Mouse (Mus musculus) T-helper 1 cell (primary cell): ENCODE measurements around the gene Tspan5.

Experiments
- in situ Hi-C: fragments of 300-600 bp; cut with MboI, MseI; formaldehyde crosslinking; loops from one replicate; pipeline ENCODE4 v1.15.1; 2025; ENCODE audit warnings: high pct_unique_total_duplicates

Tspan5 gene

DNA sequence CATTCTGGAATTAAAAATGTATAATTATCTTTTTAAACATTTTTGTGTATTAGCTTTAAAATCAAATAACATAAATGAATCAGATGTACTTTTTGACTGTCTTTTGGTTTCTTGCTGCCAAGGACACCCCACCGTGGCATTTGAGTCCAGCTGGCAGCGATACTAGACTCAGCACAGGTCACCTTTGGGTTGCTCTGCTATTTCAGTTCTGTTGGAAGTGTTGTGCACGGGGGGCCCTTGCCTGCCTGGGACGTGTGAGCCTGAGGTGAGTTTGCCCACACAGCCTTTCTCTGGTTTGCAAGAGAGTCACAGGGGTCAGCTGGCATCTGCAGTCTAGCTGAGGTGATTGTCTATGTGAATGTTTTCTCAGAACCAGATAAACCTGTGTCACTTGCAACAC, 65.8 kb downstream of the Tspan5 start:
- in situ Hi-C loops: no loop called here

DNA sequence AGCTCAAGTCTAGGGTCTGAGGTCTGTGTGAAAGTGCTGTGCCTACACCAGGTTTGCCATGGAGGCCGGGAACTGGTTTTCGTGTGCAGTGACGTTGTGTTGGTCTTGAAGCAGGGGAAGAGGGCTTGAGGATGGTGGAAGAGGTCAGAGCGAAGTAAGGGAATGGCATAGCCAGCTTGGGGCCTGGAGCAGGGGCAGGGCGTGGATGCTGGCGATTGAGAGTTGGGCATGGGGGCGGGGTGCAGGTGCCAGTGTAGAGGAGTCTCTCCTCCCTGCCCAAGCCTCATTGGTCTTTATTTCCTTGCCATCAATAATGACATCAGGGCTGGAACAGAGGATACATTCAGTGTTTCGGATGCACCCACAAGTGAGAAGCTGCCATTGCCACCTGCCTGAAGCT, 67.5 kb downstream of the Tspan5 start:
- in situ Hi-C loops: no loop called here

- in situ Hi-C loops: no loop called here
Measured at GRCm38 (mm10) chr3:138812565-138812964, 70.6 kb downstream of the Tspan5 start.

DNA sequence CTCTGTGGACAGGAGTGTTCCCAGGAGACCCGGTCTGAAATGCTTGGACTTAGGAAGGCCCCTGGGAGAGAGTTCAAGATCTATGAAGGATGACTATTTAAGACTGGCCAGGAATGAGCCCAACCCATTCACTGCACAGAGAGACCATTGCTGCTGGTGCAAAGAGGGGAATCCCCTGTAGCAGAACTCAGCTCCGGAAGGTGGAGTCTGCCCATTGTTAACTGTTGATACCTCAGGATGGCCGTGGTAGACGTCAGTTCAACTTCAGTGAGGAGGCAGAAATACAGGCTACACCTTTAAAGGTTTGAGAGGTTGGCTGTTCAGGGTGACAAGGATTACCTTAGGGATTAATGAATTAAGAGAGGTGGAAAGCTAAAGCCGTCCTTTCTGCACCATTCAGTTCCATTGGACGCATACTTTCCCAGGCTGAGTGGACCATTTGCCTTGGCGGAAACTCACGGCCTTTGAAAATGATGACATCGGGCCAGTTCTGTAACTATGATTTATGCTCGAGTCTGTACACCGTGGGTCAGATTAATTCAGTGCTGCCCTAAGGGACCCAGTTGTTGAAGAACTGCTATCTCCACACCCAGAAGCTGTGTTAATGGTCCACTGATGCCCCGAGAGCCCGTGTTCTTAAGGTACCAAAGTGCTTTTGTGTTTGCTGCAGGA, 71.3 kb downstream of the Tspan5 start:
- in situ Hi-C loops: no loop called here

GRCm38 (mm10) chr3:138814457-138814856, 72.5 kb downstream of the Tspan5 start:
- in situ Hi-C loops: no loop called here

GRCm38 (mm10) chr3:138815127-138815837, 73.3 kb downstream of the Tspan5 start:
- in situ Hi-C loops: no loop called here

DNA sequence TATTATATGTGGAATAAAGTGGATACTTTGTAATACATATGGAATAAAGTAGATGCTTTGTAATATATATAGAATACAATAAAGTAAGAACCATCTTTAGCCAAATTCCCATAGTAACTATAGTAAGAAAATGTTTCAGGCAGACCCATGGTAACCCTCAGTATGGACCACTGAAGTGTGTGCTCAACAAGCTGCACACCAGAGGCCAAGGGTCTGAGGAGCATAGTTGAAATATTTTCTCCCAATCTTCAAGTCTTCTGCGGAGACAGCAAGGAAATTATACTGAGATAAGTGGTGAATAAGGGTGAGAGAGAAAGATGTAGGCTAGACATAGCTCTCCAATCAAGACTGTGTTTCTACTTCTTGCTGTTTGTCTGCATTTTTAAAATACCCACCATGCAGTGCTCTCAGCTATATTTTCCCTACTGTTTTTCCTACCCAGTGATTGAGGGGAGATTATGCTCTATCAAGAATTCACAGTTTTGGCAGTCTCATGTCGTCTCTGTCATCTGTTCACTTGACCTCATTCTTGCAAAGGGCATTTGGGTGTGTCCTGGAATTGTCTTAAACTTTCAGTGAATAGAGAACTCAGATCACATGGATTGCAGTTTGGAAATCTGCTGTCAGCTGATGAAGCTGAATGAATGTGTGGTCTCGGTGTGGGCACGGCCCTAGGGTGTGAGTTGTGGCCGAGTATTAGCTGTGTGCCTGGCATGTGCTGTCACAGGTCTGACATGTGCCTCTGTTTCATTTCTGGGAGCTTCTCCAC, 75.1 kb downstream of the Tspan5 start:
- in situ Hi-C loops: no loop called here

- in situ Hi-C loops: no loop called here
Measured at GRCm38 (mm10) chr3:138819862-138820261, 77.9 kb downstream of the Tspan5 start.

- in situ Hi-C loops: no loop called here
Measured at GRCm38 (mm10) chr3:138820296-138820695, 78.3 kb downstream of the Tspan5 start.

DNA sequence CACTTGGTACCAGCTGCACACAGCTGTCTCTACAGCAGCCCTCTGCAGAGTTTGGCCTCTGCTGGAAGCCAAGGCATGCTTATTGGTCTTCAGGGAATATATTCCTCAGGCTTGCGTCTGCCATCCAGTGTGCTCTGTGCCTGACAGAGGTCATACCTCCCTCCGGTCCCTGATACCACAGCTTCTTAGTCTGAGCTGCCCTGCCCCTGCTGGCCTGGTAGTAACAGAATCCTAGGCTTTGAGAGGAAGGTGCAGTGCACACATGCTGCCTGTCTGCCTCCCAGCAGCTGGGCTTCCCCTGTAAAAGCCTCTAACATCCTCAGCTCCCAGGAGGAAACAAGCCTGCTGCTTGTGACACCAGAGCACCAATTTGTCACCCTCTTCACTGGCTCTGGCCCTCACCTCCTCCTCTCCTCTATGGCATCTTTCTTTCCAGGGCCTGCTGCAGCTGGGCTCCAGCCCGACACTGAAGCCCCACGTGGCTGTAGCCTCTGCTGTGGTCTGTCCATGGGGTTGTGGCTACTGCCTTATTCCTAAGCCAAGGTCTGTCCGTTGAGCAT, 80.0 kb downstream of the Tspan5 start:
- in situ Hi-C loops: no loop called here

DNA sequence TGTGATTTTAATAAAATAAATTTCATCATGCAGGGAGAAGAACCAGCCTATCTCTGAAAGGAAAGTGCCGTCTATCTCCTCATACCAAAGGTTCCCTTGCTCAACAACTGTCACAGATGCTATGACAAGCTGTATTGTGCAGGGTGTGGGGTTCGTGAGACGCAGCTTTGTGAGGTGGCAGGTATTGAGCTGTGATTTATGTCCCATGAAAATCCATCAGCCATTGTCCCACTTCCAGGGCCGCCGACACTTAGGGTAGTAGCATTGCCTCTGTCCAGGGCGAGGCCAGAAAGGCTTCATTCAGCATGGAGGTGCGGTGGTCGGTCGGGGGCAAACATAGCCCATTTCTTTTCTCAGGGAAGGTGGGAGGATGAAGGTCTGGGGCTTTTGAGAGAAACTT, 81.9 kb downstream of the Tspan5 start:
- in situ Hi-C loops: no loop called here

DNA sequence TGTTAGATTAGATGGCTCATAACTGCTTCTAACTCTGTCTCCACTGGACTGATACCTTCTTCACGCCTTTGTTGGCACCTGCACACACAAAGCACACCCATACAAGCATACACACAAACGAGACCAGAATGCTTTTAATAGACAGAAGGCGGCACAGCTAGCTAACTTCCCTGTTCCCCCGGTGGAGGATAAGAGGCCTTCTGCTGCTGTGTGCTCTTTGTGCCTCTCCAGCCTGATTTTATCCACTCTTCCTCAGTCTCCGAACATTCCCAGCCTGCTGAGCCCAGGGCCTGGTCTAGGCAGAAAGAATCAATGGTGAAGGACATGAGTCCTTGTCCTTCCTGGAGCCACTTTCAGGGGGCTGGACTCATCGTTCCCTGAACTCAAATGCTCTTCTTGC, 83.3 kb downstream of the Tspan5 start:
- in situ Hi-C loops: no loop called here

DNA sequence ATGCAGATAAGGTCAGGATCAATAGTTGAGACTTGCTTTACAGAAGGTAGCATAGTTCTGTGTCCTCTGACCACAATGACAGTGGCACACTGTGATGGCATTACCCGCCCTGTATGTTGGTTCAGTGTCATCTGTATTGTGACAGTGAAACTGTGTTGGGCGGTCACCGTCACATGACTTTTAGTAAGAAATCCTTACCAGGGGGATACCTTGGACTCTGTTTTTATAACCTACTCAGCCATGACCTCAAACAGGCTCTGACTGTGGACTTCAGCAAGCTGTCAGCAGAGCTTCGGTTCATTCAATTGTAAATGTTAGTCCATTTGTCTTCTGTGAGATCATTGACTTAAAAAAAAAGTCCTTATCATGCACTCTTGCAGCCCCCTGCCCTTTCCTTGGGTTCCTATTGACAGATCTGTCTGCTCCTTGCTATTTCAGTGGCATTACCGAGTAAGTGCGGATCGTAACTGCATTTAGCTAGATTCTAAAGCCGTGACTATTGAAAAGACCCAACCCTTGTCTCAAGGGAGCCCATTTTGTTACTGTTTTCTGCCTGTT, 84.3 kb downstream of the Tspan5 start:
- in situ Hi-C loops: no loop called here

DNA sequence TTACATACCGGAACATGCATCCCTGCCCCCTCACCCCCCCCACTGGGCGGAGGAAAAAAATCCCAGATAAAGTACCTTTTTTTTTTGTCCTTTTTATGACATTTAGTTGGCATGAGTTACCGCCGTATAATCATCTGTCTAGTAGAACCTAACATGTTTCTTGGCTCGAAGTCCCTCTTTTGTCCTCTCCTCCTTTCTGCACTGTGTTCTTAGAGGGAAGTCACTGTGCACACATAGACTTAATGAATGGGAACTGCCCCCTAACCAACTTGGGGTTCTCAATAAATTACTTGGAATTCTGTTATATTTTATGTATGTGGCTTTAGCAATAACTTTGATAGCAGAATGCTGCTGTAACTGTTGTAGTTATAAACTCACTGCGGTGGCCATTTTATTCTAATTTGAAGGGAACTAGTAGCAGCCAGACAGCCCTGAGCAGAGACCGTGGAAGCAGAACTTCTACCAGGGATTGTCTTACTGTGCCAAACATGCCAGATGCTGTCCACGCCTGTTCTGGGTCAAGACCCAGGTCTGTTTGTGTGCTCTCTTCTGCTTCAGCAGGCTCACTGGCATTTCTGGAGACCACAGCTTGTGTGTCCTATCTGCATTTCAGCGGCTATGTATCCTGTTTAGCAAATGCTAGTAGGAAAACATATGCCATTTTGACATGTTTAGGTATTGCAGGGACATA, 91.0 kb downstream of the Tspan5 start:
- in situ Hi-C loops: no loop called here

DNA sequence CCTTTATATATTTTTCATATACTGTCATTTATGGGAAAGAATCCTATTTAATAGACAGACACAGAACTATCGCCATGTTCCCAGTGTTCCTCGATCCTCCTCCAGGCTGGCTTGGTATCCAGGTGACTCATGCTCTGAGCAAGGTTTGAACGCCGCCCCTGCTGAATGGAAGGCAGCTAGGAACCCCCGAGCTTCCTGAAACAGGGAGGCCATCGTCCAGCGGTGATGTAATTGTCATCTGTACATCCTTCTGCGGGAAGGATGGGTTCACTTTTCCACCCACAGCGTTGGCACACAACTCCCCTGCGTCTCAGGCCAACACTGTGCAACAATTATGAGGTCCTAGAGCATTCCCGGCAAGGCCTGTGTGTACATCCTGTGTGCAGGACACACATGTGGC, 92.2 kb downstream of the Tspan5 start:
- in situ Hi-C loops: no loop called here

- in situ Hi-C loops: loop anchor here (5.0 kb wide), 1 partner anchor 60 kb away; no protein-coding TSS in a partner anchor
Measured at GRCm38 (mm10) chr3:138836937-138837336, 94.9 kb downstream of the Tspan5 start.

DNA sequence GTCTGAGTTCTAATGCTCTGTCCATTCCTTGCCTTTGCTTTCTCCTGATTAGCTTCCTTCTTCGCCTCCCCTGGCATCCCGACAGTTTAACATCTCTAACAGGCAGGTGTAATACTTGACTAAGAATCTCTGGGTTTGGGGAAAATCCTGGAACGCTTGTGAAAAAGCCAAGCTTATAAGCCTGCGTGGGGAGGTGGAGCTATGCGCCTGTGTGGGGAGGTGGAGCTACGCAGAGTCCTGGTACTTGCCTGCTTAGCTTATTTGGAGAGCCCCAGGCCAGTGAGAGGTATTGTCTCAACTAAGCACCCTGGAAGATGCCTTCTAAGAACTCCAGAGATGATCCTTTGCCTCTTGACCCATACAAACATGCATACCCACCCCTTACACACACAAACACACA, 95.7 kb downstream of the Tspan5 start:
- in situ Hi-C loops: loop anchor here (5.0 kb wide), 1 partner anchor 60 kb away; no protein-coding TSS in a partner anchor

DNA sequence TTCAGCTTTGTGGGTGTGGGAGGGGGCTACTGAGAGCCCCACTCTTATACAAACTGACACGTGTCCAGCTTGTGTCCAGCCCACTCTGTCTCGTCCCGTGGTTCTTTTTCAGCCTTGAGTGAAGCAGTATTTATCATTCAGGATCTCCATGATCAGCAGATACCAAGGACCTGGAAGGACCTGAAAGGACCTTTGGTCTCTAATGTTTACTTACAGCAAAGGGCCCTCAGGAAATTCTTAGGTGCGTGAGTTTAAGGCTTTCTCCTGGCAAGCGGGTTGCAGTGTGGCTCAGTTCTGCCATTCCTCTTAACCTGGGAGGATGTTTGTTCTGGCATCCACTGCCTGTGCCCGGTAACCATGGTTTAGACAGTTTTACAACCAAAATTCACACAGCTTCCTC, 97.7 kb downstream of the Tspan5 start:
- in situ Hi-C loops: loop anchor here (5.0 kb wide), 1 partner anchor 58 kb away; no protein-coding TSS in a partner anchor

DNA sequence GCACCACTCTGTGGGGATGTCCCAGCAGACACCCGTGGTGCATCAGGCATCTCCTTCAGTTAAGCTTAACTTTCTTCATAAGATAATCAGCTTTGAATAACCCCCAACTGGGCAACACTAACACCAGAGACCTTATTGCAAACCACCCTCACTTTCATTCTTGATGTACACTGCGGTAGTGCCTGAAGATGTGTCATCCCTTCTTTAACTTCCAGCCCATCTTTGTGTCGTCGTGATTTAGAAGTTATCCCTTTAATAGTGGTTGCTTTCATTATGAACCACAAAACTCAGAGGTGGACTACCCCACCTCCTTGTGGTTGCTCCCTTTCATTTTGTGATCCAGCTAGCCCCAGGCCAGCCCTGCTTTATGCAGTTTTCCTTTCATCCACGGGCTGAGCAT, 99.3 kb downstream of the Tspan5 start:
- in situ Hi-C loops: no loop called here

DNA sequence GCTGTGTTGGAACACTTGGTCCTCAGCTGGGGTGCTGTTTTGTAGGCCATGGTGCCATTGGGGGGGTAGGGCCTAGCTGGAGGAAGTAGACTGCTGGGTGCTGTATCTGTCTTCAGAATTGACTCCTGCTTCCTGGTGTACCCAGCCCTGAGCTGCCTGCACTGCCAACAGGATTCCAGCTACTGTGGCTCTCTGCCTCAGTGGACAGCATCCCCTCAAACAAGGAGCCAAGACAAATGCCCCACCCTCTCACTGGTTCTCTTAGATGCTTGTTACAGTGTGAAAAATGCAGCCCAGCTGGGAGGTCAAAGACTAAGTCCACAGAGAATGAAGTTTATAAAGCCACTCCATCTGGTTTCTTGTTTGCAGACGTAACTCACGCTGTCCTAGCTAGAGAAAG, 101.2 kb downstream of the Tspan5 start:
- in situ Hi-C loops: no loop called here

- in situ Hi-C loops: no loop called here
Measured at GRCm38 (mm10) chr3:138843641-138844040, 101.6 kb downstream of the Tspan5 start.
